Mouse (Mus musculus): ENCODE results near the gene Prss57. TPM values are rescaled to one million over a fixed set of nuclear protein-coding genes. Genes with fewer than 3 reads are reported as not detected.

Prss57 gene
- polyA plus RNA-seq, 1 experiment from 2014 or later = 32.5 TPM

- no peak for DNase-seq (ENCODE audit: low spot score)
Measured at GRCm38 (mm10) chr10:79807826-79808225, 17.1 kb upstream of the Prss57 start.

- no peak for DNase-seq (ENCODE audit: low spot score)
Measured at GRCm38 (mm10) chr10:79806972-79807371, 16.2 kb upstream of the Prss57 start.

- no peak for DNase-seq (ENCODE audit: low spot score)
Measured at GRCm38 (mm10) chr10:79806331-79806730, 15.6 kb upstream of the Prss57 start.

GRCm38 (mm10) chr10:79805636-79806035 is 14.9 kb upstream of the Prss57 start:
- no peak for DNase-seq (ENCODE audit: low spot score)

- DNase-seq (ENCODE audit: low spot score) = no peak
Measured at GRCm38 (mm10) chr10:79803716-79804323, 13.1 kb upstream of the Prss57 start.

GRCm38 (mm10) chr10:79802331-79802971 is 11.7 kb upstream of the Prss57 start:
- no peak for DNase-seq (ENCODE audit: low spot score)

- DNase-seq (ENCODE audit: low spot score) = no peak
Measured at GRCm38 (mm10) chr10:79801837-79802236, 11.1 kb upstream of the Prss57 start.

- DNase-seq (ENCODE audit: low spot score) = no peak
Measured at GRCm38 (mm10) chr10:79800508-79800907, 9.7 kb upstream of the Prss57 start.

GRCm38 (mm10) chr10:79798289-79798928 is 7.6 kb upstream of the Prss57 start:
- peak; percentile 54 for DNase-seq (ENCODE audit: low spot score)

- DNase-seq (ENCODE audit: low spot score) = peak; percentile 52
Measured at GRCm38 (mm10) chr10:79797326-79797725, 6.6 kb upstream of the Prss57 start.

- DNase-seq (ENCODE audit: low spot score) = no peak
Measured at GRCm38 (mm10) chr10:79795905-79796304, 5.1 kb upstream of the Prss57 start.

- no peak for DNase-seq (ENCODE audit: low spot score)
Measured at GRCm38 (mm10) chr10:79794491-79794931, 3.8 kb upstream of the Prss57 start.

- DNase-seq (ENCODE audit: low spot score) = no peak
Measured at GRCm38 (mm10) chr10:79793738-79794490, 3.2 kb upstream of the Prss57 start.

GRCm38 (mm10) chr10:79793051-79793737 is 2.4 kb upstream of the Prss57 start, which contains the start of gene Palm:
Gene Palm, plus strand, starts transcription at chr10:79793572.
- DNase-seq (ENCODE audit: low spot score) = peak; percentile 83

GRCm38 (mm10) chr10:79792339-79793040 is 1.7 kb upstream of the Prss57 start:
- no peak for DNase-seq (ENCODE audit: low spot score)

GRCm38 (mm10) chr10:79789581-79789980 is 1.2 kb downstream of the Prss57 start:
- peak; percentile 10 for DNase-seq (ENCODE audit: low spot score)

- DNase-seq (ENCODE audit: low spot score) = peak; percentile 79
Measured at GRCm38 (mm10) chr10:79788386-79789158, 2.2 kb downstream of the Prss57 start.

- DNase-seq (ENCODE audit: low spot score) = peak; percentile 76
Measured at GRCm38 (mm10) chr10:79783920-79784800, 6.6 kb downstream of the Prss57 start.

GRCm38 (mm10) chr10:79783050-79783449 is 7.7 kb downstream of the Prss57 start:
- DNase-seq (ENCODE audit: low spot score) = no peak

Measured in thymus, postnatal 0 days (tissue).